Mouse (Mus musculus): Measurements from ENCODE around the gene Large1.

DNA sequence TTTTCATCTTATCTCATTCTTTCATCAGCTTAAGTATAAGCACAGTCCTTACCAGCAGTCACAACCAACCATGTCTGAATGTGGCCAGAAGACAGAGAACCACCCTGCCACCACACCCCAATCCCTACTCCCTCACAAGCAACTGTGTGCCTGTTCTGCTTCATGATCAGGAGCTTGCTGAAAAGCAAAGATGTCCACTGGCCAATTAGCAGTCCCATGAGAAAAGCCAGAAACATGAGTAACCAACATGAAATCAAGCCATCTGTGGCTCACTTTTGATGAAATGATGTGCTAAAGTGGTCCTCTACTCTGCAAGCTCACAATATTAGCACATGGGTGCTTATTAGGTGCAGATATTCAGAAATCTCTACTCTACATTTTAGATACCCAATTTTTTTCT is 57.8 kb downstream of the Large1 start:
- TF ChIP-seq CTCF (IDR thresholded peaks at IDR 0.05; ENCODE audit: borderline replicate concordance, insufficient read depth, low read length): no peak
- TF ChIP-seq POLR2A (IDR thresholded peaks at IDR 0.05; ENCODE audit: low read depth, low read length): no peak
